Mouse (Mus musculus) limb, embryonic 14.5 days (tissue): ENCODE measurements around the gene Ucp3. TPM values are rescaled to one million over a fixed set of nuclear protein-coding genes. Genes with fewer than 3 reads are reported as not detected.

Source experiments
- ATAC-seq: fragments of 200-750 bp; cut with Nextera tagmentation; 2 replicates; pipeline ENCODE4 v1.8.0; 2017; ENCODE audit warnings: low read depth, moderate number of reproducible peaks, moderate TSS enrichment; ENCODE audit not compliant: low FRiP score
- DNase-seq: peaks from one replicate; pipeline ENCODE4 v3.0.0-alpha.2; 2015; ENCODE audit warnings: low spot score
- H3K27ac ChIP-seq: fragments of 300-500 bp; sonication (generic); replicated peaks from 2 replicates; pipeline ENCODE4 v1.5.1; 2014; ENCODE audit warnings: low read depth, mild to moderate bottlenecking, low read length, moderate library complexity, mixed read lengths
- H3K27me3 ChIP-seq: fragments of 300-500 bp; sonication (generic); 2 replicates; pipeline ENCODE4 v1.6.1; 2014; ENCODE audit warnings: low read length, mixed read lengths; ENCODE audit not compliant: control insufficient read depth, insufficient read depth
- H3K36me3 ChIP-seq: fragments of 300-500 bp; sonication (generic); 2 replicates; pipeline ENCODE4 v1.6.1; 2014; ENCODE audit warnings: mild to moderate bottlenecking, low read length, moderate library complexity, mixed read lengths; ENCODE audit not compliant: control insufficient read depth, insufficient read depth
- H3K4me1 ChIP-seq: fragments of 300-500 bp; sonication (generic); 2 replicates; pipeline ENCODE4 v1.6.1; 2014; ENCODE audit warnings: antibody characterized with exemption, low read length, mixed read lengths; ENCODE audit not compliant: control insufficient read depth, insufficient read depth
- H3K4me2 ChIP-seq: fragments of 300-500 bp; sonication (generic); replicated peaks from 2 replicates; pipeline ENCODE4 v1.6.1; 2014; ENCODE audit warnings: low read depth, mild to moderate bottlenecking, low read length, moderate library complexity; ENCODE audit not compliant: severe bottlenecking
- H3K4me3 ChIP-seq: fragments of 300-500 bp; sonication (generic); replicated peaks from 2 replicates; pipeline ENCODE4 v1.5.1; 2014; ENCODE audit warnings: low read length
- H3K9ac ChIP-seq: fragments of 300-500 bp; sonication (generic); 2 replicates; pipeline ENCODE4 v1.6.1; 2014; ENCODE audit warnings: mild to moderate bottlenecking, low read depth, low read length, moderate library complexity; ENCODE audit not compliant: severe bottlenecking
- H3K9me3 ChIP-seq: fragments of 300-500 bp; sonication (generic); 2 replicates; pipeline ENCODE4 v1.6.1; 2016; ENCODE audit warnings: low read length; ENCODE audit not compliant: control insufficient read depth
- POLR2A ChIP-seq: fragments of 200-500 bp; IDR thresholded peaks from 2 replicates; pipeline ENCODE4 v1.8.0; 2012; ENCODE audit warnings: inconsistent platforms, mild to moderate bottlenecking, moderate library complexity, borderline replicate concordance; ENCODE audit not compliant: insufficient read depth, insufficient read length; ENCODE audit errors: extremely low read depth
- WGBS: fragments of 180-500 bp; shearing (Covaris S2); extraction: QIAGEN DNeasy Blood & Tissue Kit; methylation state at CpG from one replicate; pipeline ENCODE4 v1.1.7; 2014; 5-methylcytosine and 5-hydroxymethylcytosine counted together
- polyA plus RNA-seq, 2 experiments: library from polyadenylated mRNA; depleted of rRNA in 1 of 2; stranded (reverse) in 1 of 2; unstranded in 1 of 2; fragments of >200 nt; fragmentation: Nextera tagmentation in 1 of 2; extraction: Ambion mirVana in 1 of 2; gene quantifications; 2 replicates each; pipeline versions ENCODE4 v1.2.1 to v1.2.3; 2012 to 2014

The Ucp3 gene
- polyA plus RNA-seq, 2 experiments = 0.07 to 0.10 TPM

- peaks cover 62% of the 10 kb centered on the region for H3K36me3 ChIP-seq
Observed at GRCm38 (mm10) chr7:100461621-100462151, 11.1 kb upstream of the Ucp3 start.

GRCm38 (mm10) chr7:100463194-100463593 lies 9.6 kb upstream of the Ucp3 start:
- H3K4me3 ChIP-seq = no peak overlapping the region
- TF ChIP-seq POLR2A = no peak
- H3K4me2 ChIP-seq = no peak overlapping the region
- WGBS = 78% methylated on average over 9 of the region's 9 CpGs
- no peaks in the 10 kb centered on the region for H3K9me3 ChIP-seq
- no peak for DNase-seq
- H3K9ac ChIP-seq = no peak overlapping the region
- H3K27ac ChIP-seq = no peak overlapping the region
- no peak for ATAC-seq
- peaks cover 47% of the 10 kb centered on the region for H3K36me3 ChIP-seq
- H3K4me1 ChIP-seq = no peaks in the 10 kb centered on the region
- no peaks in the 10 kb centered on the region for H3K27me3 ChIP-seq

More at GRCm38 (mm10) chr7:100461621-100462151, 11.1 kb upstream of the Ucp3 start:
- TF ChIP-seq POLR2A = no peak
- no peaks in the 10 kb centered on the region for H3K27me3 ChIP-seq
- no peak overlapping the region for H3K4me2 ChIP-seq
- H3K9ac ChIP-seq = no peak overlapping the region
- no peak overlapping the region for H3K27ac ChIP-seq
- WGBS = 84% methylated on average over 6 of the region's 6 CpGs
- ATAC-seq (no peak), DNase-seq (no peak)
- H3K4me1 ChIP-seq = no peaks in the 10 kb centered on the region
- no peaks in the 10 kb centered on the region for H3K9me3 ChIP-seq
- no peak overlapping the region for H3K4me3 ChIP-seq

GRCm38 (mm10) chr7:100463757-100464156 lies 9.0 kb upstream of the Ucp3 start:
- WGBS = 75% methylated on average over 10 of the region's 10 CpGs
- TF ChIP-seq POLR2A = no peak

GRCm38 (mm10) chr7:100464248-100464647 lies 8.5 kb upstream of the Ucp3 start:
- H3K4me3 ChIP-seq = no peak overlapping the region
- H3K9ac ChIP-seq = no peak overlapping the region
- H3K4me1 ChIP-seq = no peaks in the 10 kb centered on the region
- no peaks in the 10 kb centered on the region for H3K9me3 ChIP-seq
- no peak overlapping the region for H3K27ac ChIP-seq
- 87% methylated on average over 7 of the region's 7 CpGs for WGBS
- no peak for TF ChIP-seq POLR2A
- H3K36me3 ChIP-seq = peaks cover 45% of the 10 kb centered on the region
- no peaks in the 10 kb centered on the region for H3K27me3 ChIP-seq
- no peak overlapping the region for H3K4me2 ChIP-seq
- DNase-seq (no peak), ATAC-seq (no peak)

More at GRCm38 (mm10) chr7:100463757-100464156, 9.0 kb upstream of the Ucp3 start:
- H3K4me1 ChIP-seq = no peaks in the 10 kb centered on the region
- DNase-seq = no peak
- no peaks in the 10 kb centered on the region for H3K27me3 ChIP-seq
- H3K9me3 ChIP-seq = no peaks in the 10 kb centered on the region
- no peak for ATAC-seq
- peaks cover 45% of the 10 kb centered on the region for H3K36me3 ChIP-seq
- H3K4me2 ChIP-seq = no peak overlapping the region
- H3K27ac ChIP-seq = no peak overlapping the region
- H3K9ac ChIP-seq = no peak overlapping the region
- no peak overlapping the region for H3K4me3 ChIP-seq

GRCm38 (mm10) chr7:100465248-100465647 lies 7.5 kb upstream of the Ucp3 start:
- no peak for DNase-seq
- TF ChIP-seq POLR2A = no peak
- no peaks in the 10 kb centered on the region for H3K4me1 ChIP-seq
- peaks cover 39% of the 10 kb centered on the region for H3K36me3 ChIP-seq
- no peak overlapping the region for H3K9ac ChIP-seq
- H3K4me2 ChIP-seq = no peak overlapping the region
- H3K4me3 ChIP-seq = no peak overlapping the region
- 0 out of 2 replicates have a peak overlapping the region, but pooled peaks have one; percentile 20 for H3K27ac ChIP-seq
- H3K27me3 ChIP-seq = no peaks in the 10 kb centered on the region
- H3K9me3 ChIP-seq = no peaks in the 10 kb centered on the region
- ATAC-seq = no peak; the same call in 1 of the 2 replicates
- 70% methylated on average over 4 of the region's 4 CpGs for WGBS
